Mouse (Mus musculus): ENCODE results near the gene Mbd3. TPM values are rescaled to one million over a fixed set of nuclear protein-coding genes. Genes with fewer than 3 reads are reported as not detected.

Mbd3 gene
- polyA plus RNA-seq, 1 experiment from 2014 or later, result 277 TPM

DNA sequence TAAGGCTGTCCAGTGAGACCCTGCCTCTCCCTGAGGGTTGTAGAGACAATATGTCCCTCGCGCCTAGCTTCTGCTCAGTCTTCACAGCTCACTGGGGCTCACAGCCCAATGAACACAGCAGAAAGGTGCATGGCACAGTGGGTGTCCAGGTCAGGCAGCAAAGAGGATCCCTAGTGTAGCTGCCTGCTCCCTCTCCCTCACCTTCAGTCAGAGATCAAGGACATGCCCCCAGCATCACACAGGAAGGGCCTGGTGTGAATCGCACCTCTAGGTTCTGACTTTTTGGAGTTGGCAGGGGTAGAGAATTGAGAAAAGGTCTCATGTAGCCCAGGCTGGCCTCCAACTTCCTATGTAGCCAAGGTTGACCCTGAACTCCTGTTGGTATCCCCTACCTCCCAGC is 35.5 kb upstream of the Mbd3 start:
- Histone ChIP-seq H3K9me3 (no peaks in the 10 kb centered on the region), H3K9ac (no peak overlapping the region), H3K4me1 (peaks cover 30% of the 10 kb centered on the region), H3K4me3 (no peak overlapping the region), H3K36me3 (peaks cover 8% of the 10 kb centered on the region), H3K27me3 (no peaks in the 10 kb centered on the region), H3K27ac (no peak overlapping the region), H3K4me2 (peak overlapping the region; percentile 80; the same call in 1 of the 2 replicates)
- 68% methylated on average over 3 of the region's 3 CpGs for WGBS
- ATAC-seq (ENCODE audit: borderline replicate concordance, extremely low read depth, low FRiP score, low TSS enrichment), result no peak

DNA sequence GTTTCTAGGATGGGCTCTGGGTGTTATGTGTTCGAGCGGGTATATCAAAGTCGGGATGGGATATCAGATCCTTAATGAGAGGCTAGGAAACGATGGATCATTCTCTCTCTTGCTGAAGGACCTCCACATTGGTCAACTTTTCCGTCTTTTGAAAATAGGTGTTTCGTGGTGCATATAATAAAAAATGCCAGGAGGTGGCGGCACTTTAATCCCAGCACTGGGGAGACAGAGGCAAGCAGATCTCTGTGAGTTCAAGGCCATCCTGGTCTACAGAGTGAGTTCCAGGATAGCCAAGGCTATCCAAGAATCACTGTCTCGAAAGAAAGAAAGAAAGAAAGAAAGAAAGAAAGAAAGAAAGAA is 34.9 kb upstream of the Mbd3 start:
- Histone ChIP-seq H3K27ac (peak overlapping the region; percentile 33; the same call in 1 of the 2 replicates), H3K4me1 (peaks cover 30% of the 10 kb centered on the region), H3K27me3 (no peaks in the 10 kb centered on the region), H3K9ac (no peak overlapping the region), H3K9me3 (no peaks in the 10 kb centered on the region), H3K36me3 (peaks cover 14% of the 10 kb centered on the region), H3K4me2 (peak overlapping the region; percentile 80), H3K4me3 (peak overlapping the region; percentile 95)
- no peak for ATAC-seq (ENCODE audit: borderline replicate concordance, extremely low read depth, low FRiP score, low TSS enrichment)
- WGBS, result 14% methylated on average over 8 of the region's 8 CpGs

DNA sequence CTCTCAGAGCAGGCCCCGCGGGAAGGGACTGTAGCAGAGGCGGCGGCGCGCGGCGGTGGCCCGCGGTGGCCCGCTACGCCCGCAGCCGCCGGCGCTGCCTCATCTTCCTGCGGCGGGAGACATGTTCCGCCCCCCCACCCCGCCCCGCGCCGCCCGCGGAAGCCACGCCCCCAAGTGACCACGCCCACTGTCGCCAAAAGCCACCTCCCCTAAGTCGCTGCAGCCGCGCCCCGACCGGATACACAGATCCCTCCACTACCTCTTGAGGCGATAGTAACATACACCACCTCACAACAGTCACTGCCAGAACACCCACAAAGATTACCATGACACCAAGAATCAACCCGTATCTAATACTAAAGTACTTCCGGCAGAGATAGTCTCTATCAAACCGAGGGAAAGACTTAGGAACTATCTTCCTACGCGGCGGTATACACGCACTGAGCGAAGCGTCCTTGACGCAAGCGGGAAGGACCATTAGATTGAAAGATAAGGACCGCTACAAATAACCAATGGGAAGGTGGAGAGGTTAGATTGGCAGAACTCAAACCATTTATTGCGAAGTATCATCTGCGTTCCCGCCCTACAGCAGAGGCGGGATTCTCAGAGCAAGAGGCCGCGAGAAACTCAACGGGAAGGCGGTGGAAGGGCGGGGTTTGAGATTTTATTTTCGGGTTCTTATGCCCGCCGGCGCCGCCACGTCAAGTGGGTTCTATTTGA is 34.3 kb upstream of the Mbd3 start, which contains the start of gene Tcf3:
TSS of gene Tcf3 (minus strand) at position 135 of the 720 bp plus-strand sequence.
- peak within 1 kb of the TSS; percentile 80 for H3K4me2 ChIP-seq
- peak within 1 kb of the TSS; percentile 88 for H3K9ac ChIP-seq
- peak; percentile 92 for ATAC-seq (ENCODE audit: borderline replicate concordance, extremely low read depth, low FRiP score, low TSS enrichment)
- H3K4me3 ChIP-seq, result peak within 1 kb of the TSS; percentile 95
- no peaks in the 10 kb centered on the region for H3K27me3 ChIP-seq
- H3K36me3 ChIP-seq, result peaks cover 20% of the 10 kb centered on the region
- under 1% methylated on average over 47 of the region's 61 CpGs for WGBS
- no peaks in the 10 kb centered on the region for H3K9me3 ChIP-seq
- peaks cover 30% of the 10 kb centered on the region for H3K4me1 ChIP-seq
- H3K27ac ChIP-seq, result peak within 1 kb of the TSS; percentile 84

DNA sequence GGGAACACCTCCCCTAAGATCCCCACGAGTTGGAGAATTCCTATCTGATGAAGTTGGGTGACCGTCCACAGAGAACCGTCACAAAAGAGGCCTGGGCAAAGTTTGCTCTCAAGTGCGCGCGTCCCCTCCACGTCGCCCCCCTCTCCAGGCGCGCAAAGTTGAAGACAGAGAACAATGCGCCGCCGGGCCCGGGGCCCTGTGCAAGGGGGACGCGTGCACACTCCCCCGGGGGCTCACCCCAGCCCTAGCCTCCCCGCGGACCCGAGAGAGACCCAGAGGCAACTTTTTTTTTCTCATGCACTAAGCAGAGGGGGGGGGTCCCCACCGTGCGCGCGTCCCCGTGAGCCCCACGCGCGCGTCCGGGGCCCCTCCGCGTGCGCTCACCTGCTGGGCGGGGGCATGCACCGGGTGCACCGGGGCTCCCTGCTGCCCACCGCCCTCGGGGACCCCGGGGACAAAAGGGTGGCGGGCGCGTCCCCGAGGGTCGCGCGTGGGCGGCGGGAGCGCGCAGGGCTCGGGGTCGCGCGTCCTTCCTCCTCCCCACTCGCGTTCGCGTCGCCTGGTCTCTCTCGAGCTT is 33.7 kb upstream of the Mbd3 start:
- Histone ChIP-seq H3K4me1 (peaks cover 30% of the 10 kb centered on the region), H3K9ac (peak overlapping the region; percentile 88), H3K36me3 (peaks cover 26% of the 10 kb centered on the region), H3K27me3 (no peaks in the 10 kb centered on the region), H3K4me3 (peak overlapping the region; percentile 95), H3K4me2 (peak overlapping the region; percentile 80), H3K9me3 (no peaks in the 10 kb centered on the region), H3K27ac (peak overlapping the region; percentile 84)
- WGBS, result under 1% methylated on average over 56 of the region's 60 CpGs
- peak; percentile 23; the same call in 1 of the 2 replicates for ATAC-seq (ENCODE audit: borderline replicate concordance, extremely low read depth, low FRiP score, low TSS enrichment)

DNA sequence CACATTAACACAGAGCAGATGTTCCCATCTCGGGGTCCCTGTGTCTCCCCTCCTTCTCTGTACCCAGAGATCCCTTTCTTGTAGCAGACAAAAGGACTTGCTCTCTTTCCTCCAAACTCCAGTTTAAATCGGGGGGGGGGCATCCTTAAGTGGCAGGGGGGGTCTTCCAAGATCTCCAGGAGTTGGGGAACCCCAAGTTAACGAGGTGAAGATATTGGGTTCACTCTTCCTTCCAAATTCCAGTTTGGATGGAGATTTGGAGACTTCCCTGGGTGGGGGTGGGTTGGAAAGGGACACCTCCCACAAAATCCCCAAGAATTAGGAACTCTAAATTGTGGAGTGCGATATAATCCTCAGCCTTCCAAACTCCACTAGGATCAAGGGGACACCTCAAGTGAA is 33.0 kb upstream of the Mbd3 start:
- peaks cover 32% of the 10 kb centered on the region for H3K36me3 ChIP-seq
- peak overlapping the region; percentile 88 for H3K9ac ChIP-seq
- no peaks in the 10 kb centered on the region for H3K27me3 ChIP-seq
- H3K9me3 ChIP-seq, result no peaks in the 10 kb centered on the region
- H3K4me3 ChIP-seq, result peak overlapping the region; percentile 95
- WGBS, result 1% methylated on average over 4 of the region's 4 CpGs
- peaks cover 30% of the 10 kb centered on the region for H3K4me1 ChIP-seq
- H3K27ac ChIP-seq, result peak overlapping the region; percentile 84
- ATAC-seq (ENCODE audit: borderline replicate concordance, extremely low read depth, low FRiP score, low TSS enrichment), result no peak
- H3K4me2 ChIP-seq, result peak overlapping the region; percentile 80

DNA sequence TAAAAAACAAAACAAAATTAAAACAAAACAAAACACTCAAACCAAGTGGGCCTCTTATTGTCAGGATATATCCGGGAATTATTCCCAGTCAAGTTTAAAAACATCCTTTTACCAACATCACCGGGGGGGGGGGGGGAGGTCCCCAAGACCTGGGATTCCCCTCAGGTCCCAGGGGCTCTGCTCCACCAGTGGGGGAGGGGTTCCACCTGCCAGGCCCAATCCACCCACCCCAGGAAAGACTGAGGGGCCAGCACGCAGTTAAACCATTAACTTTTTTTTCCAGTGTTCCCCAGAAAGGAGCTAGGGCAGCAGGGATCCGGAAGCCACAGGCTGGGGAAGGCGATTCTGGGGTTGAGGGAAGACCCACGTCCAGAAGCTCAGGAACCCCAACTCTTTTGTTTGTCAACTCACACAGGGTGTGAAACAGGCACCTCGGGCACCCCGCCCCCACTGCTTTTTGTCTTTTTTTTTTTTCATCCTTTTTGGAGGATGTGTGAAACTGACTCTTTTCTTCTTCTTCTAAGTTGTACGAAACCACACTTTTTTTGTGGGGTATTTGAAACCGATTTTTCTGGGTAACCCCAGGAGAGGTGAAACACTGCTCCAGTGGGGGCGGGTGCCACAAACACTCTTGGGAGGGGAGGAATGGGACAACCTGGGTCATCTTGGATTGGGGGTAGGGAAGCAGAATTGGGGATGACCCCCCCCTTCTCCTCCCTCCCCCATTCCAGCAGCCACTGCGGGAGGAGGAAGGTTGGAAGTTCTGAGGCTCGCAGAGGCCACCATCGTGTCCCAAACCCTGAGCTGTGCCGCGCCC is 32.4 kb upstream of the Mbd3 start:
- H3K4me3 ChIP-seq, result peak overlapping the region; percentile 95
- H3K36me3 ChIP-seq, result peaks cover 39% of the 10 kb centered on the region
- no peaks in the 10 kb centered on the region for H3K9me3 ChIP-seq
- H3K4me1 ChIP-seq, result peaks cover 30% of the 10 kb centered on the region
- WGBS, result 11% methylated on average over 16 of the region's 16 CpGs
- peak overlapping the region; percentile 80 for H3K4me2 ChIP-seq
- H3K27me3 ChIP-seq, result no peaks in the 10 kb centered on the region
- no peak for ATAC-seq (ENCODE audit: borderline replicate concordance, extremely low read depth, low FRiP score, low TSS enrichment)
- peak overlapping the region; percentile 88 for H3K9ac ChIP-seq
- peak overlapping the region; percentile 84; the same call in 1 of the 2 replicates for H3K27ac ChIP-seq

DNA sequence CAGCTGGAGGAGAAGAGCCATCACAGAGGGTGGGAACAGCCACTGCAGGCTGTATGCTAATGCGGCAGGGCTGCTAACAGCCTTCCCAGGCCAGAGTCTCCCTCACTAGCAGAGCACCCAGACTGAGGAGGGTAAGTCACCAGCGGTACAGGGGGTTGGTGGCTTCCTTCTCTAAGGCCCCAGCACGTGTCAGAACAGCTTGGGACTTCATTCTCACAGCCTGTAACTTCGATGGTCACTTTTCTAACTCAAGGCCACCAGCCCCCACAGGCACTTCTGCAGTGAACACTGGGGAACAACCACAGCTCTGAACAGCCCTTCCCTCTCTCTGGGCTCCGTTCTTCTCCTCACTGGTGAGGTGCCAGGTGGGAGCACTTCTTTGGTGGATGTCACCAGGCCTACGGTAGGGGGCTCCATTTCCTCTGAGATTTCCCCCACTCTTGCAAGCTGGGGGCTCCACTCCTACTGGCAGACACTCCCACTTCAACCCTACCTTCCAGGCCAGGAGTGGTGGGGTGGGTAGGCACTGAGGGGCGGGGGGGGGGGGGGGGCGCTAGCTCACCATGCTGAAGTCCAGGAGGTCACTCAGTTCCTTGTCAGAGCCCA is 31.1 kb upstream of the Mbd3 start:
- Histone ChIP-seq H3K4me2 (no peak overlapping the region), H3K9me3 (no peaks in the 10 kb centered on the region), H3K9ac (no peak overlapping the region), H3K27me3 (no peaks in the 10 kb centered on the region), H3K27ac (no peak overlapping the region), H3K4me3 (no peak overlapping the region), H3K36me3 (peaks cover 52% of the 10 kb centered on the region), H3K4me1 (peaks cover 21% of the 10 kb centered on the region)
- 70% methylated on average over 8 of the region's 8 CpGs for WGBS
- no peak for ATAC-seq (ENCODE audit: borderline replicate concordance, extremely low read depth, low FRiP score, low TSS enrichment)

DNA sequence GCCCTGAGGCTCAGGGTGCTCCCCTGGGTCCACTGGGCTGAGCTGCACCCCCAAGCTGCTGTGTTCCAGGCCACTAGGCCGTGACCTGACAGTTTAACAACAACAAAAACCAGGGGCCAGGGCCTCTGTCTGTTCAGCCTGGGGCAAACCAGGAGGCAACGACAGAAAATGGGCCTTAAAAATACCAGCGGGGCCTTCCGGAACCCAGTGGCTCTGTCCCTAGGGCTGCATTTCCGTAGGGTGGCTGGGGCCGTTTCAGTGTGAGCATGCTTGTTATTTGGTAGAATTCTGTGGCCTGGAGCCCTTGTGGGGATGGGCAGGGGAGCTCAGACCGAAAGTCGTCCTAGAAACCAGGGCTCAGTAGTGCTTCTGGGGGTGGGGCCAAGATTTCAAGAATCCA is 30.4 kb upstream of the Mbd3 start:
- Histone ChIP-seq H3K27ac (no peak overlapping the region), H3K4me2 (no peak overlapping the region), H3K36me3 (peaks cover 58% of the 10 kb centered on the region), H3K9ac (no peak overlapping the region), H3K4me1 (peaks cover 17% of the 10 kb centered on the region), H3K27me3 (no peaks in the 10 kb centered on the region), H3K4me3 (no peak overlapping the region), H3K9me3 (no peaks in the 10 kb centered on the region)
- WGBS, result 87% methylated on average over 8 of the region's 8 CpGs
- no peak for ATAC-seq (ENCODE audit: borderline replicate concordance, extremely low read depth, low FRiP score, low TSS enrichment)

DNA sequence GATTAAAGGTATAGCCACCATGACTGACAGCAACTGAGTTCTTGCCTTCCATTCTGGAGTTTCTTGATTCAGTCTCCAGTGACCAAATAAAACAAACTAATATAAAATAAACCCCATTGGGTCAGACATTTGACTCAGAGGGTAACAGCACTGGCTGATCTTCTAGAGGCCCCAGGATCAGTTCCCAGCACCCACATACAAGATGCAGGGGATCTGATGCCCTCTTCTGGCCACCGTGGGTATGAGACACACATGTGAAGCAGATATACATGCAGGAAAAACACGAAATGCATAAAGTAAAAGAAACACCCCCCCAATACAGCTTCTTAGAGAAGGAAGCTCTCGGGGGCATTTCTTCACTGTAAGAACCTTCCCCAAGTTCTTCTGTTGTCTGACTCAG is 25.7 kb upstream of the Mbd3 start:
- no peaks in the 10 kb centered on the region for H3K9me3 ChIP-seq
- H3K4me3 ChIP-seq, result no peak overlapping the region
- peaks cover 6% of the 10 kb centered on the region; the same call in 1 of the 2 replicates for H3K4me1 ChIP-seq
- H3K36me3 ChIP-seq, result peaks cover 98% of the 10 kb centered on the region
- H3K4me2 ChIP-seq, result no peak overlapping the region
- H3K27me3 ChIP-seq, result no peaks in the 10 kb centered on the region
- 95% methylated on average over 3 of the region's 3 CpGs for WGBS
- no peak overlapping the region for H3K9ac ChIP-seq
- ATAC-seq (ENCODE audit: borderline replicate concordance, extremely low read depth, low FRiP score, low TSS enrichment), result no peak
- H3K27ac ChIP-seq, result no peak overlapping the region

DNA sequence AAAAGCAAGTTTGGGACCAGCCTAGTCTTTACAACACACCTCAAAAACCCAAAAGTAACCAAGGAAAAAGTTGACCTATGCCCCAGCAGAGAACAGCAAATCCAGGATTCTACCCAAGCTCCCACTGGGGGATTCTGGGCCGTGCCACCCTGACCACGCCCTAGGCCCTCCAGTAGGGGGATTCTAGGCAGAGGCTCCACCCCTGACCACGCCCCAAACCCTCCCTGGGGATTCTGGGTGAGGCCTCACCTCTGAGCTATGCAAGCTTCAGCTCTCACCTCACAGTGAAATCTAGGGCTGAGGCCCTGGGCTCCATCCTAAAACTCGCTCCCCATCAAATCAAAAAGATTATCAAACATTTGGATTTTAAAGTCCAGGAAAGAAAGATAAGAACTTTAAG is 24.2 kb upstream of the Mbd3 start:
- peaks cover 17% of the 10 kb centered on the region; the same call in 1 of the 2 replicates for H3K4me1 ChIP-seq
- no peak overlapping the region for H3K4me2 ChIP-seq
- H3K27ac ChIP-seq, result no peak overlapping the region
- peaks cover 98% of the 10 kb centered on the region for H3K36me3 ChIP-seq
- 39% methylated on average over 4 of the region's 4 CpGs for WGBS
- H3K4me3 ChIP-seq, result no peak overlapping the region
- no peaks in the 10 kb centered on the region for H3K9me3 ChIP-seq
- ATAC-seq (ENCODE audit: borderline replicate concordance, extremely low read depth, low FRiP score, low TSS enrichment), result no peak
- H3K27me3 ChIP-seq, result no peaks in the 10 kb centered on the region
- H3K9ac ChIP-seq, result no peak overlapping the region

DNA sequence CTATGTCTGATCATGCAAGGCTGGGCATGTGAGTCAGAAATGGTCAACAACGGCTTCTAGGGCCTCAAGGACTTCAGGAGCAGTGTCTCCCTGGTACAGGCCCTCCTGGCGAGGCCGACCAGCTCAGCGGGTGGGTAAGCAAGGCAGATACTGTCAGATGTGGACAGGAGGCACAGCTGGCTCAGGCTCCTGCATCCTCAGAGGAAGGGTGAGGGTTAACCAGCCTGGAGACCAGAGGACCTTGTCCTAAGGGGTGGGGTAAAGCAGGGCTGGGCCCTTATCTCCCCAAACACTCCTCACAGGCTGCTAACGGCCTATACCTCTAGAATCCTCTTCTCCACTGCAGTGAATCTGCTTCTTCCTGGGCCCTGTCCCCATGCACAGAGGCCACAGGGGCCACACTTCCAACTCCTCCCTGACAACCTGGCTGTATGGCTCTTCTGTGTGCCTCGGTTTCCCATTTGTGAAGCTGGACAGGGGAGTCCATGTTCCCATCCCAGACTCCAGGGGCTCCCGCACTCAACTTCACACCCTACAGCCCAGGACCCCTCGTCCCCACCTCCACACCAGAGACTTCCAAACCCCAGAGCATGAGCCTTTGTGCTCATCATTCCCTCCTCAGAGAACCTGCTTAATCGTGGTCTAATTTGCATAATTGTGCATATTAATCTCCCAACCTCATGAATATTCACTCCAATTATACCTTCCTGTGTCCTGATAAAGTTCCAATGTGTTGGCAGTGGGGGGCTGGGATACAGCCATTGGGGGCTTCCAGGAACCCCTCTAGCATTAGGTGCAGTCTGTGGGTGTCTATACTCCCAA is 22.5 kb upstream of the Mbd3 start:
- Histone ChIP-seq H3K9ac (no peak overlapping the region), H3K27me3 (no peaks in the 10 kb centered on the region), H3K4me3 (no peak overlapping the region), H3K4me1 (peaks cover 19% of the 10 kb centered on the region; the same call in 1 of the 2 replicates), H3K36me3 (peaks cover 98% of the 10 kb centered on the region), H3K4me2 (no peak overlapping the region), H3K9me3 (no peaks in the 10 kb centered on the region), H3K27ac (no peak overlapping the region)
- peak; percentile 29; the same call in 1 of the 2 replicates for ATAC-seq (ENCODE audit: borderline replicate concordance, extremely low read depth, low FRiP score, low TSS enrichment)
- WGBS, result 84% methylated on average over 9 of the region's 9 CpGs
